Mouse (Mus musculus) testis, postnatal 10 days (tissue): ENCODE data around the gene Etfa.
A peak's percentile ranks its signal among the peaks of the same experiment; 100 is the strongest.

Experiments
- DNase-seq: peaks from one replicate; pipeline ENCODE4 v3.0.0; 2021; ENCODE audit warnings: low spot score

The Etfa gene

DNA sequence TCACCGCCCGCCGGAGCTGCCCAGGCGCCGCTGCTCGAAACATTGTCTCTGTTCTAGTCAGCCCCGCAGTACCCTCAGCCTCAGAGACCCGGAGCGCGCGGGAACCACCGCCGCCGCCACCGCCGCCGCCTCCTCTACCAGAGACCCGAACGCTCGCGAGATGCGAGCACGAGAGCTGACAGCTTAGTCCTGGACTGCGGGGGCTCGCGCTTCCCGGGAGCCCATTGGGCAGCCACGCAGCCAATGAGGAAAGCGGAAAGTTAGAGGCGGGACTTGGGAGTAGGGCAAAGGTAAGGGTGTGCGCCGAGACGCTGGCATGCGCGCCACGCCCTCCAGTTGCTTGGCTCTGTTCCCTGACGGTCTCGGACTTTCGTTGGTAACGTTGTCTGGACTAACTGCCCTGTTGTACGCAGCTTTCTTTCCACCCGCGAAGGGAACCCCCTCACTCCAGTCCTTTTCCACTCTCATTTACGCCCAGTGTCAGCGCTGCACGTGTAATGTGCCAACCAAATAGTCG, at the start of gene Etfa:
Etfa (minus strand) TSS at position 217 of the 517 bp plus-strand sequence.
- DNase-seq = peak; percentile 95

GRCm38 (mm10) chr9:55560960-55561359, 48.9 kb upstream of the Etfa start:
- no peak for DNase-seq

DNA sequence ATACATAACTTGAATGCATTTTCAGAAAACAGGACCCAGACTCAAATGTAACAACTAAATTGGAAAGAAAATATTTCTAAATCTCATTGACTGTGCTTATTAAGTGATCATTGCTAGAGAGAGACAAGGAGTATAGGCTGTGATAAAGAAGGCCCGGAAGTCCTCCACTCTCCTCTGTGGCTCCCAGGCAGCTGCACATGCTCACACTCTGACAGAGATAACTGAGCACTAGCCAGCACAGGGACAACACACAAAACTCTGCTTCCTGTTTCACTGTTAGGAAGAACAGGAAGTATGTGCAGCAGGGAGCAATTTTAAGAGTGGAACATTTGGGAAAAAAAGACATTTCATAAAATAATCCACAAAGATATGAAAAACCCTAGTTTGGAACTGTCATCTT, 42.9 kb upstream of the Etfa start:
- DNase-seq = no peak

DNA sequence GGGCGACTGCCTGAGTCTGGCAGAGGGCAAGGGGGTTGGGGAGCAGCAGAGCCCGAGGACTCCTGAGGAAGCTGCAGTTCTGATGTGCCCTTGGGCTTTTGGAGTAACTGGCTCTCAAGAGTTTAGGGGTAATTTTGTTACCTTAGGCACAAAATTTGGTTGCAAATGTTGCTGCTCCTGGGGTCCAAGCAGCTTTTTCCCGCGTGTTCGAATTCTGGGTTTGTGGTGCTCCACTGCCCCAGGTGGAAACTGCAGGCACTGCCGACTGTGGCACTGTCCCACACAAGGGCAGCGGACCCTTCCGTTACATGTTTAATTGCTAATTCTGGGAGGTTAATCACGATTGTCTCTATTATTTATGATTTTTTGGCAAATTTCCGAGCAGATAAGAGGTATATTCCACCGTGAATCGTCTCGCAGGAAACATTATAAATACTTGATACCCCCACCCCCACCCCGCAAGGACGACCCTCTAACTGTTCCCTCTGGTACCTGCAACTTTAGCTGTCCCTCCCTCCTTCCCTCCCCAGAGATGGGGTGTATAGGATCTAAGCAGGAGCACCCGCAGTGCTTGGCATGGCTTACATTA, 37.4 kb upstream of the Etfa start:
- DNase-seq = no peak

DNA sequence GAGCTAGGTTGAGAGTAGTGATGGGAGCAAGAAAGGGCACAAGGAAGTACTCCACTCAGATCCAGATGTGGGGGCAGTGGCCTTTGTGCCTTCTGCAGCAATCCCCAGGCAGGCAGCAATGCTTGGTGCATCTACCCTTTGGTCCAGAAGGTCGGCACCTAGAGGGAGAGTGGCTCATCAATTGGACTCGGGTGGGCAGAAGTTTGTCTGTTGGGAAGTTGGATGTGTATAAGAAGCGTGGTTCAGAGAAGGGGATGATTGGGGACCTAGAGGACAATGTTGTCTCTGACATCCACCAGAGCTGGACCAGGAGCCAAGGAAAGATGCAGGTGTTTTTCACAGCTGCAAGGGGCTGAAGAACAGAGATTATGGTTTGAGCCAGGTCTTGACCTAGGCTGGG, 36.8 kb upstream of the Etfa start:
- DNase-seq = no peak

DNA sequence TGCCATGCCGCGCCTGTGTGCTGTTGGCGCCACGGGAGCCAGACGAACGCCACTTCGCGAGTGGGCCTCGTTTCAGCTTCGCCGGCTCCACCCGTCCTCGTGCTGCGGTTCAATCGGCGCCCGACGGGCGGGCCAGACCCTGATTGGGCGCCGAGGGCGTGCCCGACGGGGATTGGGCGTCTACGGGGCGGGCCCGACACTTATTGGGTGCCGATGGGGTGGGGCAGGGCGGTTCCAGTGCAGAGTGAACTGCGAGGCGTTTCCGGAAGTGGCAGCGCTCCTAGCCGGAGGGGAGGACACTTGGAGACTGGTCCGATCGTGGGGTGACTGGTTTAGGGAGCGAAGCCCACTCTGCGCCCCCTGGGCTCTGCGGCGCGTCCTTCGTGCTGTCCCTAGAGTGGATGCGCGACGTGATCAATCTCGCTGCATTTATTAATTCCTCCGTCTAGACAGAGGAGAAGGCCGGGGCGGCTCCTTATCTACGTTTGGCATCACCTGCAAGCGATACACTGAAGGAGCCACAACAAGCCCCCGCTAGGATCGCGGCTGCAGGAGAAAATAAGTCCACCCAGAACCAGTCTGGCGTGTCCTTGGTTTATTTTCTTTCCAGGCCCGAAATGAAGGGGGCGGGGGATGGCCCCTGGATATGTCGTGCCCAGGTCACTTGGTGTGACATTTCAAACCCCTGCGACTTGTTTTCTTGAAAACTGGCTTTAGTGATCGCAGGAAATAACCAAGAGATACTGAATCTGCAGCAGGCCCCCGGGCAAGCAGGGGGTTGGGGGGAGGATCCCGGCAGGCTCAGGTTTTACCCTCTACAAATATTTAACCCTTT, 34.4 kb upstream of the Etfa start:
- peak; percentile 74 for DNase-seq

GRCm38 (mm10) chr9:55545556-55546175, 33.6 kb upstream of the Etfa start:
- no peak for DNase-seq

GRCm38 (mm10) chr9:55544861-55545555, 33.0 kb upstream of the Etfa start:
- DNase-seq = no peak

GRCm38 (mm10) chr9:55543703-55544401, 31.8 kb upstream of the Etfa start:
- DNase-seq = no peak

- DNase-seq = no peak
Measured at GRCm38 (mm10) chr9:55543336-55543702, 31.3 kb upstream of the Etfa start.

- DNase-seq = no peak
Measured at GRCm38 (mm10) chr9:55542366-55543325, 30.6 kb upstream of the Etfa start.

DNA sequence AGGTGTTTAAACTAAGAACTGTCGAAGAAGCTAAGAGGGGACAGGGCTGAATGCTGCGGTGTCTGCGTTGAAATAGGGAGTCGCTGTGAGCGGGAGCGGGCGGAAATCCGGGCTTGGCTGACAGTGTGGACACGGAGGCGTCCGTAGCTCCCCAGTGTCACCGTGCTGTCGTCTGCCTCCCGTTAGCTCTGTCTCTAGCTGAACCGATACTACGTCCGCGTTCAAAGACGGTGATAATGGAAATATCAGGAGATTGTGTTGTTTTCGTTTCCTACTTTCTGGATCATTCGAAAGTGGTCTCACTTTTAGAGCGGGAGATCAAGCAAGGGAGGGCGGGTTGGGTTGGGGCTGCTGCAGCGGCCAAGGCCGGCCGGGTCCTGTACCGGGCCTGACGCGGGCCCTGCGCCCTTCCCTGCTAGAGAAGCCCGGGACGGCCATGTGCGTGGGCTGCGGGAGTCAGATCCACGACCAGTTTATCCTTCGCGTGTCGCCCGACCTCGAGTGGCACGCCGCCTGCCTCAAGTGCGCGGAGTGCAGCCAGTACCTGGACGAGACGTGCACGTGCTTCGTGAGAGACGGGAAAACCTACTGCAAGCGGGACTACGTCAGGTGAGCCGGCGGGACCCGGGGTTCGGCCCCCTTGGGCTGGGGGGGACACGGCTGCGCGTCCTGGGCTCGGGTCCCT, 29.8 kb upstream of the Etfa start:
- DNase-seq = no peak

DNA sequence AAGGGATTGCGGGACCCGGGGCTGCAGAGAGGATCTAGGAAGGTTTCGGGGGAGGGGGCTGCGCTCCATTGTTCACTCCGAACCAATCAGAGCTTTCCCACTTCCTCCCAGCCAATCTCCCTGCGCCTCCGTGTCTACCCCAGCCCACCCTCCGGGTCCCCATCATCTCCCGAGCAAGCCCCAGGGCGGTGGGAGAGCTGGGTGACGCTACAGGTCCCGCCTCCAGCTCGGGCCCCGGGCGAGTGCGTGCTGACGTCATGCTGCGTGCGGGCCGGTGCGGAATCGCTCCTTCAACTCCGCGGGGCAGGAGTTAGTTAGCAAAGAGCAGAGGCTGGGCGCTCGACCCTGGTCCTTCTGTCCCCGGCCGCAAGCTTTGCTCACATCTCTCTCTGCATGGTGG, 28.8 kb upstream of the Etfa start:
- peak; percentile 74 for DNase-seq

DNA sequence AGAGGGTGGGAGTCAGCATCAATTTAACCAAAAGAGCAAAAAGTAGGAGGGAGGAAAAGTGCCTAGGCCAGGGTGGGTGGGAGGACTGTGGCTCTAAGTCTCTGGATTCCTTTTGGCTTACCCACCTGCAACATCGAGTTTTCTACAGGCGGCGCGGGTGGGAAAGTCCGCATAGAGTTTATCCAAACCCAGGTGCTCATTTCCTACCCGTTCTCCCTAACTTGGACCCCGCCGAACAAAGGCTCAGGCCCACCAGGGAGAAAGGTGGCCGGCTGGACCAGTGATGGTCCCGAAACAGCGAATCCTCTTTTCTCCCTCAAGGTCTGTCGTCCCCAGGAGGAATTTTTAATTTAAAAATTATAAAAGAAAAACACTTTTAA, 28.3 kb upstream of the Etfa start:
- DNase-seq = no peak

DNA sequence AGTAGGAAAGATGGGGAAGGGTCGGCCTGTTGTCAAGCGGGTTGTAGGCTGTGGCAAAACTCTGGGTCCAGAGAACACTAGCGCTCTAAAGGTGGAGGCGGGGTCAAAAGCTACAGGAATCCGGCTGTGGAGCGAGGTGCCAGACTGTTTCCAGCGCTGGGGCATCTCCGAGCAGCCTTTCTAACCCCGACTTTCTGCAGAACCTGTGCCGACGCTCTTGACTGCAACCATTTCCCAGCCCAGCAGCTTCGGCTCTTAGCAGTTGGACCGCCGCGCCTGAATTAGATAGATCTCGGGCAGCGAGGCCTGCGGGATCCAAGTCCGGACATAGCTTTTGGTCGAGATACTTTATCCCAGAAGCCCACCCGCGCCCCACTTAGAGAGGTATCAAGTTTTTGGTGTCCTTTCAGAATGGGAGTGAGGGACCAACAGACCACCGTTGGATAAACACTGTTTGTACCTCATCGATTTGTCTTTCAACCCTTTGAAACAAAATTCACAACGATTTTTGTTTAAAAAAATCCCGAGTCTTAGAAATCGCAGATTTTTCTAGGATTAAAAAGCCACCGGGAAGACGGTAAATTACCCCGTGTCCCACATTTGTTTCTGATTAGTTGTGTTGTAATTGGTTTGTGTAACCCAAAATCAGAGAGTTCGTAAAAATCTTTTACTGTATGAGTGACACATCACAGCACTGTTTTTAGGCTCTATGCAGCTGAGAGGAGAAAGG, 27.8 kb upstream of the Etfa start:
- no peak for DNase-seq

GRCm38 (mm10) chr9:55539006-55539405, 27.0 kb upstream of the Etfa start:
- no peak for DNase-seq

DNA sequence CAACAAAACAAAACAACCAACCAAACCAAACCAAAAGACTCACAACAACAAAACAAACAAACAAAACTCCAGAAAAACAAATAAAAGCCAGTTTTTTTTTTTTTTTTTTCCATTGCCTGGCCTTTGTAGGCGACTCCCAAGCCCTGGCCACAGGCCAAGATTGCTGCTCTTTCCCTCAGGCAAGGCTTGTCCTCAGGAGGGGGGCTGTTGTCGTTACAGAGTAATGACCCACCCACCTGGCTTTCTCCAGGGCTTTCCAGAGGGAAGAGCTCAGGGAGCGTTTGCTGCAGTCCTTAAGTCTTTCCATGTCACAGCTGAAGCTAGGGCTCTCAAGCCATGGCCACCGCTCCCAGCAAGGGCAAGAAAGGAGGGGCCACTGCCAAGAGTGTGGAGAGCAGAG, 26.3 kb upstream of the Etfa start, which contains the start of gene Isl2:
Isl2 (plus strand) TSS at position 296 of the 400 bp plus-strand sequence.
- DNase-seq = no peak

- peak; percentile 82 for DNase-seq
Measured at GRCm38 (mm10) chr9:55535907-55536306, 23.9 kb upstream of the Etfa start.

DNA sequence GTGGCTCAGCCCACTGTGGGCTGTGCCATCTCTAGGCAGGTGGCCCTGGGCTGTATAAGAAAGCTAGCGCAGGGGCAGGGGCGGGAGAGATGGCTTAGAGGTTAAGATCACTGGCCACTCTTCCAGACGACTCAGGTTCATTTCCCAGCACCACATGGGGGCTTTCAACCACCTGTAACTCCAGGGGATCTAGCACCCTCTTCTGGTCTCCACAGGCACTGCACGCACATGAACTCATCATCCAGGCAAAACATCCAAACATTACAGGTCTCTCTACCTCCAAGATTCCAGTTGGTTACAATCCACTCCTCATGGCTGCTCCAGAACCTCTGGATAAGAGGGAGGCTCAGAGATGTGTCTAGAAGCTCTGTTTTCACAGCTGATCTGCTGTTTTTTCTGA, 13.7 kb upstream of the Etfa start:
- DNase-seq = no peak
